ENCODE assay signal across 17 mouse cellular contexts in the genomic region with DNA sequence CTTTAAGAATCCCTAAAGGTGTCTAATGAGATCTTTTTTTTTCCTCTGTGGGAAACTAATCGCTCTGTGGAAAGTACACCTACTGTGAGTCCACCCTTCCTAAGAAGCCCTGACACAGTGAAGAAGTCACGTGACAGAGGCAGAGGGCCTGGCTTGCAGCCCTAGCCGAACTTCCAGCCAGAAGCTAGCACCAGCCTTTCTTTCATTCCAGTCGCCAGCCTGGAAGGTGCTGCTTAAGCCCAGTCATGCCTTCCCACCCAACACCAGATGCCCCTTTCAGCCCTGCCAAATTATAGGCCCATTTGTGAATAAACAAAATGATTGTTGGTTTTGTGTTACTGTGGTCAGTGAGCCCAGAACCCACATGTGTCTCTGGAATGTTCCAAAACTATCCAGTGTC. TPM values are rescaled to one million over a fixed set of nuclear protein-coding genes. Genes with fewer than 3 reads are reported as not detected.
DNase-seq lines count a peak whose midpoint lies in the region; ATAC-seq and TF ChIP-seq lines count a peak whose summit lies in the region.
"Had no signal": no experiment of that assay in that cellular context is flagged by ENCODE, and none has a peak within 500 bp of the region (broad histone marks: within the 10 kb centered on the region; RNA-seq: fewer than 3 reads in every experiment).

No protein-coding gene starts in this region.

- intact Hi-C loops in left cerebral cortex, postnatal 4 days (cut with DNase I), result no loop called here

- H3K4me1 ChIP-seq in embryonic facial prominence, embryonic 14.5 days (ENCODE audit: control insufficient read depth, insufficient read depth, low read length), result no peaks in the 10 kb centered on the region
- no peaks in the 10 kb centered on the region for H3K4me1 ChIP-seq in embryonic facial prominence, embryonic 10.5 days
- H3K4me1 ChIP-seq in hindbrain, postnatal 0 days (ENCODE audit: insufficient read depth, low read length), result peaks cover 8% of the 10 kb centered on the region; the same call in 1 of the 2 replicates
- H3K4me1 ChIP-seq in hindbrain, embryonic 11.5 days (replicated peaks; ENCODE audit: control insufficient read depth, insufficient read depth, low read length), result no peaks in the 10 kb centered on the region
- no peaks in the 10 kb centered on the region for H3K4me1 ChIP-seq in embryonic facial prominence, embryonic 15.5 days
- H3K4me1 ChIP-seq: heart, embryonic 12.5 days had no signal

- WGBS in embryonic facial prominence, embryonic 14.5 days, result 64% methylated on average over 4 of the region's 4 CpGs
- 80% methylated on average over 4 of the region's 4 CpGs for WGBS in embryonic facial prominence, embryonic 10.5 days
- 53% methylated on average over 4 of the region's 4 CpGs for WGBS in hindbrain, postnatal 0 days
- 85% methylated on average over 4 of the region's 4 CpGs for WGBS in hindbrain, embryonic 11.5 days
- 74% methylated on average over 4 of the region's 4 CpGs for WGBS in embryonic facial prominence, embryonic 15.5 days

- H3K27me3 ChIP-seq in embryonic facial prominence, embryonic 14.5 days (replicated peaks; ENCODE audit: control insufficient read depth, insufficient read depth, low read length), result no peaks in the 10 kb centered on the region
- no peaks in the 10 kb centered on the region for H3K27me3 ChIP-seq in embryonic facial prominence, embryonic 10.5 days (replicated peaks; ENCODE audit: low read depth, poor library complexity, severe bottlenecking)
- no peaks in the 10 kb centered on the region for H3K27me3 ChIP-seq in hindbrain, postnatal 0 days (ENCODE audit: insufficient read depth, low read length)
- no peaks in the 10 kb centered on the region for H3K27me3 ChIP-seq in hindbrain, embryonic 11.5 days (ENCODE audit: control insufficient read depth, insufficient read depth, low read length)
- H3K27me3 ChIP-seq in embryonic facial prominence, embryonic 15.5 days, result no peaks in the 10 kb centered on the region
- H3K27me3 ChIP-seq: forebrain, embryonic 13.5 days; heart, embryonic 12.5 days; hindbrain, embryonic 15.5 days had no signal

- no peak overlapping the region for H3K4me3 ChIP-seq in embryonic facial prominence, embryonic 14.5 days (ENCODE audit: low read depth, low read length)
- H3K4me3 ChIP-seq in embryonic facial prominence, embryonic 10.5 days, result no peak overlapping the region
- H3K4me3 ChIP-seq in hindbrain, postnatal 0 days (ENCODE audit: low read length), result no peak overlapping the region
- no peak overlapping the region for H3K4me3 ChIP-seq in hindbrain, embryonic 11.5 days (ENCODE audit: low read depth, low read length)
- H3K4me3 ChIP-seq in embryonic facial prominence, embryonic 15.5 days (replicated peaks), result no peak overlapping the region
- H3K4me3 ChIP-seq: forebrain, embryonic 13.5 days; heart, embryonic 12.5 days; hindbrain, embryonic 10.5 days; hindbrain, embryonic 15.5 days had no signal

- no peak for TF ChIP-seq CTCF in hindbrain, postnatal 0 days (IDR thresholded peaks at IDR 0.05; ENCODE audit: low read depth)

- no peaks in the 10 kb centered on the region for H3K36me3 ChIP-seq in embryonic facial prominence, embryonic 14.5 days (ENCODE audit: control insufficient read depth, insufficient read depth, low read length)
- no peaks in the 10 kb centered on the region for H3K36me3 ChIP-seq in embryonic facial prominence, embryonic 10.5 days (replicated peaks)
- H3K36me3 ChIP-seq in hindbrain, postnatal 0 days (ENCODE audit: insufficient read depth, low read length), result no peaks in the 10 kb centered on the region
- no peaks in the 10 kb centered on the region for H3K36me3 ChIP-seq in hindbrain, embryonic 11.5 days (ENCODE audit: control insufficient read depth, insufficient read depth, low read length)
- H3K36me3 ChIP-seq in embryonic facial prominence, embryonic 15.5 days, result no peaks in the 10 kb centered on the region
- H3K36me3 ChIP-seq: heart, embryonic 12.5 days; hindbrain, embryonic 10.5 days; hindbrain, embryonic 15.5 days had no signal

- DNase-seq in embryonic facial prominence, embryonic 14.5 days (ENCODE audit: low spot score), result peak; percentile 33
- DNase-seq in embryonic facial prominence, embryonic 10.5 days (ENCODE audit: low spot score), result no peak
- peak; percentile 19 for DNase-seq in hindbrain, postnatal 0 days (ENCODE audit: low spot score)
- no peak for DNase-seq in hindbrain, embryonic 11.5 days (ENCODE audit: low spot score)
- peak; percentile 51 for DNase-seq in left cerebral cortex, postnatal 4 days
- DNase-seq in left cerebral cortex, adult 18-20 months (ENCODE audit: low spot score in 2 of 2), result no peak
- DNase-seq: adrenal gland, adult 8-10 months; adrenal gland, postnatal 36 days; cerebellum, adult 9-10 months; gastrocnemius, postnatal 10 days had no signal

- no peak overlapping the region for H3K4me2 ChIP-seq in embryonic facial prominence, embryonic 14.5 days (ENCODE audit: low read depth, low read length)
- H3K4me2 ChIP-seq in hindbrain, postnatal 0 days (ENCODE audit: low read depth, low read length), result no peak overlapping the region
- no peak overlapping the region for H3K4me2 ChIP-seq in hindbrain, embryonic 11.5 days (replicated peaks; ENCODE audit: low read depth, low read length)
- H3K4me2 ChIP-seq in embryonic facial prominence, embryonic 15.5 days (replicated peaks), result no peak overlapping the region
- H3K4me2 ChIP-seq: forebrain, embryonic 13.5 days; heart, embryonic 12.5 days; hindbrain, embryonic 15.5 days had no signal

- no peak overlapping the region for H3K27ac ChIP-seq in embryonic facial prominence, embryonic 14.5 days (replicated peaks; ENCODE audit: low read depth, low read length)
- no peak overlapping the region for H3K27ac ChIP-seq in embryonic facial prominence, embryonic 10.5 days (replicated peaks)
- H3K27ac ChIP-seq in hindbrain, postnatal 0 days, result peak overlapping the region; percentile 41; the same call in 1 of the 2 replicates
- no peak overlapping the region for H3K27ac ChIP-seq in hindbrain, embryonic 11.5 days (ENCODE audit: low read depth, low read length)
- no peak overlapping the region for H3K27ac ChIP-seq in embryonic facial prominence, embryonic 15.5 days (replicated peaks)
- H3K27ac ChIP-seq: hindbrain, embryonic 10.5 days; hindbrain, embryonic 15.5 days had no signal

- no peaks in the 10 kb centered on the region for H3K9me3 ChIP-seq in embryonic facial prominence, embryonic 14.5 days (ENCODE audit: control insufficient read depth, low read length)
- no peaks in the 10 kb centered on the region for H3K9me3 ChIP-seq in embryonic facial prominence, embryonic 10.5 days
- H3K9me3 ChIP-seq in hindbrain, postnatal 0 days (ENCODE audit: low read length), result no peaks in the 10 kb centered on the region
- no peaks in the 10 kb centered on the region for H3K9me3 ChIP-seq in hindbrain, embryonic 11.5 days (ENCODE audit: control insufficient read depth, low read length)
- no peaks in the 10 kb centered on the region for H3K9me3 ChIP-seq in embryonic facial prominence, embryonic 15.5 days (replicated peaks)
- H3K9me3 ChIP-seq: forebrain, embryonic 13.5 days; heart, embryonic 12.5 days; hindbrain, embryonic 10.5 days; hindbrain, embryonic 15.5 days had no signal

- H3K9ac ChIP-seq in embryonic facial prominence, embryonic 14.5 days (ENCODE audit: low read depth, low read length), result no peak overlapping the region
- no peak overlapping the region for H3K9ac ChIP-seq in hindbrain, postnatal 0 days (replicated peaks; ENCODE audit: low read length)
- H3K9ac ChIP-seq in hindbrain, embryonic 11.5 days (ENCODE audit: low read depth, low read length), result no peak overlapping the region
- H3K9ac ChIP-seq in embryonic facial prominence, embryonic 15.5 days, result no peak overlapping the region
- H3K9ac ChIP-seq: forebrain, embryonic 13.5 days; heart, embryonic 12.5 days; hindbrain, embryonic 15.5 days had no signal

- ATAC-seq in embryonic facial prominence, embryonic 14.5 days (ENCODE audit: low read depth), result peak; percentile 30; the same call in 1 of the 2 replicates
- ATAC-seq in hindbrain, postnatal 0 days, result peak; percentile 36; the same call in 1 of the 2 replicates
- no peak for ATAC-seq in hindbrain, embryonic 11.5 days (ENCODE audit: low FRiP score)
- peak; percentile 67; the same call in 1 of the 2 replicates for ATAC-seq in embryonic facial prominence, embryonic 15.5 days (ENCODE audit: insufficient number of reproducible peaks, low FRiP score, low TSS enrichment, low read depth)
- ATAC-seq: inflammation-experienced regulatory T-cells, adult 6 months; intestine, postnatal 0 days had no signal

RNA-seq across cellular contexts. Expression of a gene that starts 28.4 kb away (rescaled TPM):
- 12.6 and 13.3 TPM in 2 replicates for polyA plus RNA-seq in embryonic facial prominence, embryonic 14.5 days (2014; fragmentation: Nextera tagmentation; extraction: Ambion mirVana)
- 3.4 and 3.6 TPM in 2 replicates for polyA plus RNA-seq in embryonic facial prominence, embryonic 10.5 days (2016; fragmentation: Nextera tagmentation; extraction: Ambion mirVana)
- total RNA-seq in hindbrain, postnatal 0 days (2014; rRNA removed), result 330 and 331 TPM in 2 replicates
- polyA plus RNA-seq in hindbrain, postnatal 0 days (2015; fragmentation: Nextera tagmentation; extraction: Ambion mirVana), result 318 and 322 TPM in 2 replicates
- 44.7 and 48.7 TPM in 2 replicates for polyA plus RNA-seq in hindbrain, embryonic 11.5 days (2014; fragmentation: Nextera tagmentation; extraction: Ambion mirVana)
- total RNA-seq in left cerebral cortex, postnatal 4 days (2021), result 100 to 1,000 TPM; 280 to 333 TPM
- 100 to 1,000 TPM; 140 to 143 TPM for total RNA-seq in left cerebral cortex, adult 18-20 months (2021)
- 7.5 and 8.4 TPM in 2 replicates for polyA plus RNA-seq in embryonic facial prominence, embryonic 15.5 days (2015; fragmentation: Nextera tagmentation; extraction: Ambion mirVana)

Comparison
In these comparisons a context has a peak if more than half of its experiments do, and no peak if none do; other contexts are left out.
1. DNase-seq: peak in embryonic facial prominence, embryonic 14.5 days (single experiment), hindbrain, postnatal 0 days (single experiment) and left cerebral cortex, postnatal 4 days (single experiment); none in embryonic facial prominence, embryonic 10.5 days (single experiment), hindbrain, embryonic 11.5 days (single experiment) and left cerebral cortex, adult 18-20 months (0 of 2).